Mouse (Mus musculus): ENCODE measurements around the gene Fpr-rs4. TPM values are rescaled to one million over a fixed set of nuclear protein-coding genes. Genes with fewer than 3 reads are reported as not detected.

The Fpr-rs4 gene
- polyA plus RNA-seq (2014; fragmentation: Illumina TruSeq; extraction: RNeasy Lipid Tissue Mini Kit (QIAGEN cat#74804); ENCODE audit: low replicate concordance): not detected

GRCm38 (mm10) chr17:18021433-18021832 lies at the start of gene Fpr-rs4:
Gene Fpr-rs4, plus strand, starts transcription at chr17:18021733.

GRCm38 (mm10) chr17:18049124-18049523 lies 27.6 kb downstream of the Fpr-rs4 start, which contains the start of gene Vmn2r124:
Gene Vmn2r124, plus strand, starts transcription at chr17:18049424.

Other genes starting within 250 kb of the Fpr-rs4 start
- gene Spaca6, start 194.6 kb upstream of the Fpr-rs4 start, polyA plus RNA-seq (2014; fragmentation: Illumina TruSeq; extraction: RNeasy Lipid Tissue Mini Kit (QIAGEN cat#74804); ENCODE audit: low replicate concordance): 5.6 TPM
- not detected for gene Has1, start 166.5 kb upstream of the Fpr-rs4 start, polyA plus RNA-seq (2014; fragmentation: Illumina TruSeq; extraction: RNeasy Lipid Tissue Mini Kit (QIAGEN cat#74804); ENCODE audit: low replicate concordance)
- gene Fpr1, start 137.8 kb upstream of the Fpr-rs4 start, polyA plus RNA-seq (2014; fragmentation: Illumina TruSeq; extraction: RNeasy Lipid Tissue Mini Kit (QIAGEN cat#74804); ENCODE audit: low replicate concordance): 0.45 TPM
- gene Fpr2, start 133.9 kb upstream of the Fpr-rs4 start, polyA plus RNA-seq (2014; fragmentation: Illumina TruSeq; extraction: RNeasy Lipid Tissue Mini Kit (QIAGEN cat#74804); ENCODE audit: low replicate concordance): 2.0 TPM
- not detected for gene Fpr3, start 133.9 kb upstream of the Fpr-rs4 start, polyA plus RNA-seq (2014; fragmentation: Illumina TruSeq; extraction: RNeasy Lipid Tissue Mini Kit (QIAGEN cat#74804); ENCODE audit: low replicate concordance)
- gene Vmn2r124, start 27.7 kb downstream of the Fpr-rs4 start, polyA plus RNA-seq (2014; fragmentation: Illumina TruSeq; extraction: RNeasy Lipid Tissue Mini Kit (QIAGEN cat#74804); ENCODE audit: low replicate concordance): not detected
- gene Vmn2r91, start 63.3 kb downstream of the Fpr-rs4 start, polyA plus RNA-seq (2014; fragmentation: Illumina TruSeq; extraction: RNeasy Lipid Tissue Mini Kit (QIAGEN cat#74804); ENCODE audit: low replicate concordance): not detected
- not detected for gene Vmn2r92, start 130.2 kb downstream of the Fpr-rs4 start, polyA plus RNA-seq (2014; fragmentation: Illumina TruSeq; extraction: RNeasy Lipid Tissue Mini Kit (QIAGEN cat#74804); ENCODE audit: low replicate concordance)

All from small intestine, adult 10 weeks (tissue).